Mouse (Mus musculus): ENCODE measurements around the gene Plvap.

- TF ChIP-seq POLR2A (IDR thresholded peaks at IDR 0.05; ENCODE audit: extremely low read depth, insufficient read depth, low read length) (no peak), CTCF (IDR thresholded peaks at IDR 0.05; ENCODE audit: extremely low read depth, insufficient read depth, low read length) (no peak)
Observed at GRCm38 (mm10) chr8:71526272-71526671, 14.7 kb upstream of the Plvap start.

All from cortical plate, adult 2 months (tissue).